Mouse (Mus musculus): ENCODE data around the gene Mettl7a3.

Mettl7a3 gene

GRCm38 (mm10) chr15:100387544-100388223 is 53.0 kb downstream of the Mettl7a3 start:
- no peak for DNase-seq (ENCODE audit: low read depth, low spot score)

- DNase-seq (ENCODE audit: low read depth, low spot score), result no peak
Observed at GRCm38 (mm10) chr15:100388224-100388835, 53.6 kb downstream of the Mettl7a3 start.

GRCm38 (mm10) chr15:100388886-100389285 is 54.2 kb downstream of the Mettl7a3 start:
- DNase-seq (ENCODE audit: low read depth, low spot score), result no peak

Measured in CD4-positive helper T cell, adult 2 months (primary cell).